16 mouse cellular contexts compared by ENCODE assay signal in the genomic region with DNA sequence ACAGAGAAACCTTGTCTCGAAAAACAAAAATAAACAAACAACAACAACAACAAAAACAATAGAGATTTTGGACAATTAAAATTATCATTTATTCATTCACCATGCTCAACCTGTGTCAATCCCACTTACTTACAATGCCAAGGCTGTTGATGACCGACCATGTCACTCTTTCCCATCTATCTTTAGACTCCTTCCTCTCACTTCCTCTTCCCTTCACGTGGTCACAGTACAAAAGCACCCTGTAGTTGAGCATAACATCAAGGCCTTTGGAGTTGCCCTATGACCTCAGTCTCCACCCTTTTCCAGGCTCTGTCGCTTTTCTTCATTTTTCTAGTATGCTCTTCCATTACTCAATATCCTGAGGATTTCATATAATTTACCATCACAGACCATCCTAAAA.
"Had no signal": no experiment of that assay in that cellular context is flagged by ENCODE, and none has a peak within 500 bp of the region (broad histone marks: within the 10 kb centered on the region; RNA-seq: fewer than 3 reads in every experiment).

No protein-coding gene starts in this region.

- H3K9ac ChIP-seq: neural tube, embryonic 13.5 days; neural tube, embryonic 15.5 days; stomach, embryonic 15.5 days had no signal

- DNase-seq: retina, postnatal 1 day; right cerebral cortex, adult 18-20 months; right cerebral cortex, postnatal 14 days; right cerebral cortex, postnatal 25 days; right cerebral cortex, postnatal 4 days; spleen, adult 18-20 months; thymus, adult 18-20 months; thymus, adult 2 months; thymus, postnatal 14 days; thymus, postnatal 25 days; thymus, postnatal 36 days; thymus, postnatal 4 days had no signal

- H3K4me2 ChIP-seq: neural tube, embryonic 13.5 days; neural tube, embryonic 15.5 days; stomach, embryonic 15.5 days had no signal

- H3K27ac ChIP-seq: neural tube, embryonic 13.5 days; neural tube, embryonic 15.5 days; stomach, embryonic 15.5 days; stomach, postnatal 0 days had no signal

- H3K4me1 ChIP-seq: neural tube, embryonic 13.5 days; neural tube, embryonic 15.5 days; stomach, embryonic 15.5 days had no signal

- H3K36me3 ChIP-seq: neural tube, embryonic 13.5 days; neural tube, embryonic 15.5 days; stomach, embryonic 15.5 days had no signal

- H3K9me3 ChIP-seq: neural tube, embryonic 13.5 days; neural tube, embryonic 15.5 days; stomach, embryonic 15.5 days had no signal

- H3K4me3 ChIP-seq: neural tube, embryonic 13.5 days; neural tube, embryonic 15.5 days; stomach, embryonic 15.5 days had no signal

- H3K27me3 ChIP-seq: neural tube, embryonic 13.5 days; neural tube, embryonic 15.5 days; stomach, embryonic 15.5 days had no signal
